Mouse (Mus musculus): ENCODE results near the gene Syn3.

DNA sequence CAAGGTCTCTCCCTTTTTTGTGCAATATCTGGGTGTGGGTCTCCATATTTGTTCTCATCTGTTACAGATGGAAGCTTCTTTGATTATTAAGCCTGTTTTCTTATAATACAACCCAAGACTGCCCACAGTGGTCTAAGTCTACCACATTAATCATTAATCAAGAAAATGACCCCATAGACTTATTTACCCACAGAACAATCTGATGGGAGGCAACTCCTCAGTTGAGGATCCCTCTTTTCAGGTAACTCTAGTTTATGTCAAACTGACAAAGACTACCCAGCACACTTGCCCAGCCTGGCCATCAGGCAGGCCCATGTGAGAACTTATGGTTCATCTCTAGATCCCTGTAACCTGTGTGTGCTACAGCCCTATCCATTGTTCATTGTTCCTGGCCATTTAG is 345.5 kb downstream of the Syn3 start:
- TF ChIP-seq POLR2A (IDR thresholded peaks at IDR 0.05; ENCODE audit: low read depth, low read length) (no peak), CTCF (IDR thresholded peaks at IDR 0.05; ENCODE audit: extremely low read depth, insufficient read length, insufficient replicate concordance, low read depth, low read length) (no peak)

All from small intestine, adult 2 months (tissue).